Mouse (Mus musculus) MEL (cell line): ENCODE results near the gene Cers5. TPM values are rescaled to one million over a fixed set of nuclear protein-coding genes. Genes with fewer than 3 reads are reported as not detected.

Source experiments
- DNase-seq: peaks from one replicate; pipeline ENCODE4 v3.0.0; 2011; ENCODE audit warnings: low read depth, low spot score
- H3K27ac ChIP-seq: 2 replicates; pipeline ENCODE4 v1.5.1; 2012; ENCODE audit warnings: low read depth, mild to moderate bottlenecking, control low read depth, low read length, moderate library complexity; ENCODE audit not compliant: control insufficient read depth
- H3K27me3 ChIP-seq, 2 experiments: fragments of 150-350 bp in 1 of 2; sonication (generic) in 1 of 2; 2 replicates each; pipeline ENCODE4 v1.6.1; 2012; ENCODE audit warnings: low read length in 2 of 2, mild to moderate bottlenecking in 2 of 2, improper control_type of control experiment in 1 of 2, moderate library complexity in 1 of 2; ENCODE audit not compliant: insufficient read depth in 2 of 2, control insufficient read depth in 1 of 2
- H3K36me3 ChIP-seq, 2 experiments: 2 replicates each; pipeline ENCODE4 v1.6.1; 2012 to 2014; ENCODE audit warnings: low read length in 2 of 2, improper control_type of control experiment in 1 of 2, inconsistent platforms in 1 of 2, mild to moderate bottlenecking in 1 of 2; ENCODE audit not compliant: insufficient read depth in 2 of 2, control insufficient read depth in 1 of 2
- H3K4me1 ChIP-seq, 2 experiments: fragments of 150-350 bp in 1 of 2; sonication (generic) in 1 of 2; 2 replicates each; pipeline ENCODE4 v1.6.1; 2012; ENCODE audit warnings: low read length in 2 of 2, improper control_type of control experiment in 1 of 2, mild to moderate bottlenecking in 1 of 2; ENCODE audit not compliant: insufficient read depth in 2 of 2, control insufficient read depth in 1 of 2
- H3K4me3 ChIP-seq, 2 experiments: fragments of 150-350 bp in 1 of 2; sonication (generic) in 1 of 2; 2 replicates each; pipeline ENCODE4 v1.5.1; 2012; ENCODE audit warnings: low read depth in 2 of 2, low read length in 2 of 2, mild to moderate bottlenecking in 2 of 2, moderate library complexity in 2 of 2, control low read depth in 1 of 2, improper control_type of control experiment in 1 of 2; ENCODE audit not compliant: control insufficient read depth in 1 of 2, insufficient read depth in 1 of 2
- H3K79me2 ChIP-seq: 2 replicates; pipeline ENCODE4 v1.6.1; 2012; ENCODE audit warnings: mild to moderate bottlenecking, low read length, moderate library complexity; ENCODE audit not compliant: control insufficient read depth, poor library complexity, insufficient read depth
- H3K9ac ChIP-seq: 2 replicates; pipeline ENCODE4 v1.6.1; 2012; ENCODE audit warnings: low read depth, mild to moderate bottlenecking, control low read depth, low read length, moderate library complexity; ENCODE audit not compliant: control insufficient read depth, poor library complexity, severe bottlenecking
- H3K9me3 ChIP-seq: fragments of 150-350 bp; sonication (generic); replicated peaks from 2 replicates; pipeline ENCODE4 v1.6.1; 2012; ENCODE audit warnings: mild to moderate bottlenecking, low read length, improper control_type of control experiment, moderate library complexity; ENCODE audit not compliant: insufficient read depth
- BHLHE40 ChIP-seq: IDR thresholded peaks from 2 replicates; pipeline ENCODE4 v1.6.1; 2012; ENCODE audit warnings: low read depth, mild to moderate bottlenecking, inconsistent platforms, low read length, improper control_type of control experiment, borderline replicate concordance
- CHD1 ChIP-seq: IDR thresholded peaks from 2 replicates; pipeline ENCODE4 v1.6.1; 2012; ENCODE audit warnings: low read depth, mild to moderate bottlenecking, inconsistent platforms, low read length, improper control_type of control experiment
- CHD2 ChIP-seq: IDR thresholded peaks from 2 replicates; pipeline ENCODE4 v1.6.1; 2011; ENCODE audit warnings: low read length, improper control_type of control experiment
- E2F4 ChIP-seq: IDR thresholded peaks from 2 replicates; pipeline ENCODE4 v1.6.1; 2011; ENCODE audit warnings: low read depth, low read length, improper control_type of control experiment, borderline replicate concordance
- ETS1 ChIP-seq: IDR thresholded peaks from 2 replicates; pipeline ENCODE4 v1.6.1; 2012; ENCODE audit warnings: low read depth, mild to moderate bottlenecking, inconsistent platforms, low read length, improper control_type of control experiment, moderate library complexity
- GATA1 ChIP-seq: IDR thresholded peaks from 2 replicates; pipeline ENCODE4 v1.6.1; 2011; ENCODE audit warnings: low read depth, low read length, improper control_type of control experiment
- HCFC1 ChIP-seq: IDR thresholded peaks from 2 replicates; pipeline ENCODE4 v1.6.1; 2012; ENCODE audit warnings: low read depth, mild to moderate bottlenecking, inconsistent platforms, low read length, improper control_type of control experiment, moderate library complexity
- MAFK ChIP-seq: IDR thresholded peaks from 2 replicates; pipeline ENCODE4 v1.6.1; 2011; ENCODE audit warnings: low read depth, mild to moderate bottlenecking, low read length, improper control_type of control experiment, borderline replicate concordance
- MAX ChIP-seq: IDR thresholded peaks from 2 replicates; pipeline ENCODE4 v1.6.1; 2011; ENCODE audit warnings: low read length, improper control_type of control experiment
- MYC ChIP-seq: IDR thresholded peaks from 2 replicates; pipeline ENCODE4 v1.6.1; 2011; ENCODE audit warnings: low read depth, mild to moderate bottlenecking, low read length, improper control_type of control experiment, moderate library complexity
- NRF1 ChIP-seq: IDR thresholded peaks from 2 replicates; pipeline ENCODE4 v1.6.1; 2014; ENCODE audit warnings: low read depth, mild to moderate bottlenecking, inconsistent platforms, low read length, improper control_type of control experiment, moderate library complexity; ENCODE audit not compliant: poor library complexity, insufficient read depth, severe bottlenecking
- POLR2AphosphoS2 ChIP-seq: IDR thresholded peaks from 2 replicates; pipeline ENCODE4 v1.6.1; 2011; ENCODE audit warnings: low read length, improper control_type of control experiment
- RAD21 ChIP-seq: IDR thresholded peaks from 2 replicates; pipeline ENCODE4 v1.6.1; 2011; ENCODE audit warnings: mild to moderate bottlenecking, low read depth, low read length, improper control_type of control experiment
- RCOR1 ChIP-seq: IDR thresholded peaks from 2 replicates; pipeline ENCODE4 v1.6.1; 2012; ENCODE audit warnings: low read depth, mild to moderate bottlenecking, inconsistent platforms, low read length, improper control_type of control experiment
- SIN3A ChIP-seq: IDR thresholded peaks from 2 replicates; pipeline ENCODE4 v1.6.1; 2012; ENCODE audit warnings: low read length, improper control_type of control experiment, inconsistent platforms
- SMC3 ChIP-seq: IDR thresholded peaks from 2 replicates; pipeline ENCODE4 v1.6.1; 2011; ENCODE audit warnings: low read depth, low read length, improper control_type of control experiment
- TAL1 ChIP-seq: IDR thresholded peaks from 2 replicates; pipeline ENCODE4 v1.6.1; 2012; ENCODE audit warnings: mild to moderate bottlenecking, inconsistent platforms, low read length, moderate library complexity, mixed read lengths
- USF2 ChIP-seq, 2 experiments: IDR thresholded peaks; 2 replicates each; pipeline ENCODE4 v1.6.1; 2011 to 2012; ENCODE audit warnings: improper control_type of control experiment in 2 of 2, low read length in 2 of 2, borderline replicate concordance in 1 of 2, inconsistent platforms in 1 of 2, low read depth in 1 of 2, mild to moderate bottlenecking in 1 of 2; ENCODE audit not compliant: insufficient read depth in 1 of 2
- ZC3H11A ChIP-seq: IDR thresholded peaks from 2 replicates; pipeline ENCODE4 v1.6.1; 2012; ENCODE audit warnings: low read depth, mild to moderate bottlenecking, inconsistent platforms, low read length, improper control_type of control experiment
- ZKSCAN1 ChIP-seq: IDR thresholded peaks from 2 replicates; pipeline ENCODE4 v1.6.1; 2012; ENCODE audit warnings: low read depth, mild to moderate bottlenecking, inconsistent platforms, low read length, improper control_type of control experiment, moderate library complexity
- ZNF384 ChIP-seq: IDR thresholded peaks from 2 replicates; pipeline ENCODE4 v1.6.1; 2012; ENCODE audit warnings: low read depth, mild to moderate bottlenecking, inconsistent platforms, low read length, improper control_type of control experiment
- polyA plus RNA-seq, 2 experiments: library from polyadenylated mRNA; stranded (reverse) in 1 of 2; unstranded in 1 of 2; fragments of >175 nt in 1 of 2; fragments of >200 nt in 1 of 2; gene quantifications; 2 replicates each; pipeline versions ENCODE4 v1.2.1 to v1.2.4; 2012; ENCODE audit warnings: low replicate concordance in 2 of 2, low read depth in 1 of 2; ENCODE audit not compliant: insufficient read length in 2 of 2, insufficient read depth in 1 of 2, missing spikeins in 1 of 2
- total RNA-seq: library from RNA; depleted of rRNA; stranded (reverse); fragments of 300-350 nt; gene quantifications from 2 replicates; pipeline ENCODE4 v1.2.3, GENCODE M21; 2012

Cers5 gene
- total and polyA plus RNA-seq, 3 experiments: 21.8 to 43.5 TPM; not detected in 1

DNA sequence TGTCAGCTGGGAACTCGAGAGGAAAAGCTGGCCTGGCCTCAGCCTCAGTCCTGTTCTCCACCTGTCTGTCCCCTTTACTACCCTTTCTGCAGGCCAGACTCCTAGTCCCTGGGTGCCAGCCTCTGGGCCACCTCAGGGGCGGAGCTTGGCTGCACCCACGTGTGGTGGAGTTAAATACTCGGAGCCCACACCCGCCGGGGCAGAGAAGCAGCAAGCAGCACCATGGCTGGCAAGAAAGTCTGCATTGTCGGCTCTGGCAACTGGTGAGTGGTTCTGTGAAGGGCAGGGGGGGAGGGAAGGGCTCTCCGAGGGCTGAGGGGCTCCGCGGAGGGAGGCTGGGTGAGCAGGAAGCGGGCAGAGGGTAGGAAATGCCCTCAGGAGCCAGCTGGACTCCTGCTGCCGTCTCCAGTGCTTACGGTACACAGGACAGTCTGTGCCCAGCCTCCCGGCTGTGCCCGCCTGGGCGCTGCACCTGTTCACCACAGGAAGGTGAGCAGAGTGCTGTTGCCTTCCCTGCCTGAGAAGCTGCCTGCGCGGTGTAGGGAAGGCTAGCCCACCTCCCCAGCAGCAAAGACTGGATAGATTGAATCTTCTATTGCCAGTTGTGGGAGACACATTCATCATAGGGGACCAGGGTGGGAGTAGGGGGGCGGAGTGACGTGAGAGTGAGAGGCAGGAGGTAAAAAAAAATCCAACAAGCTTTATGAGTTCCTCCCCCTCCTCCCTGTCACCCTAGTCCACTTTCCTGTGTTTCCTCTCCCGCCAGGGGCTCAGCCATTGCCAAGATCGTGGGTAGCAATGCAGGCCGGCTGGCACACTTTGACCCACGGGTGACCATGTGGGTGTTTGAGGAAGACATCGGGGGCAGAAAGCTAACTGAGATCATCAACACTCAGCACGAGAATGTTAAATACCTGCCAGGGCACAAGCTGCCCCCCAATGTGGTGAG is 55.0 kb downstream of the Cers5 start, which contains the start of gene Gpd1:
Gpd1 (plus strand) TSS at position 130 of the 949 bp plus-strand sequence.
- Histone ChIP-seq H3K9ac (no peak within 1 kb of the TSS), H3K36me3 (peaks cover 0 to 10% of the 10 kb centered on the region in 2 experiments; a peak in 2 of 4 replicates), H3K27ac (no peak within 1 kb of the TSS), H3K4me1 (peaks cover 2 to 12% of the 10 kb centered on the region in 2 experiments), H3K9me3 (no peaks in the 10 kb centered on the region), H3K79me2 (no peaks in the 10 kb centered on the region), H3K4me3 (no peak within 1 kb of the TSS), H3K27me3 (no peaks in the 10 kb centered on the region)
- no peak for TF ChIP-seq SMC3
- DNase-seq: no peak

DNA sequence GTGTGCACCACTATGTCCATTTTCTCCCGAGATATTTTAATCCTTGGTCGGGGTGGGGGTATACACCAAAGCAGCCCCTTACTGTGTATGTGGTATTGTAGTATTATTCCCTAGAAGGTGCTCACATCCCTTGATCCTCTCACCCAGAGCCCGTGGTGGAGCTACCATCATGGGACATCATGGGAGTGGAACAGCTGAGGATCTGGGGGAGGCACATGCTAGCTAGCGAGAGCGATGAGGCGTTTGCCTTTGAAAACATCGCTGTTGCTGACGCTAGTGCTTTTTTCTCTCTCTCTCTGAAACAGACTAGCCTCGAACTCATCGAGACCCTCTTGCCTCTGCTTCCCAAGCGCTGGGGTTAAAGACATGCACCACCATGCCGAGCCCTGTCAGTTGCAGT is 55.9 kb downstream of the Cers5 start:
- no peak overlapping the region for H3K4me3 ChIP-seq
- no peak overlapping the region for H3K9ac ChIP-seq
- H3K4me1 ChIP-seq: peaks cover 2 to 12% of the 10 kb centered on the region in 2 experiments
- TF ChIP-seq POLR2AphosphoS2 (no peak), HCFC1 (no peak), TAL1 (no peak), CHD1 (no peak), GATA1 (no peak), BHLHE40 (no peak), RAD21 (no peak), ETS1 (no peak), MAFK (no peak), USF2 (IDR thresholded peaks at IDR 0.05; ENCODE audit: borderline replicate concordance in 1 of 2, insufficient read depth in 1 of 2, low read depth in 1 of 2, low read length in 2 of 2) (no peak), MYC (no peak), NRF1 (no peak), CHD2 (no peak), MAX (no peak), SIN3A (no peak), ZKSCAN1 (no peak), ZC3H11A (no peak), E2F4 (no peak), ZNF384 (no peak), RCOR1 (no peak)
- no peak for DNase-seq
- H3K9me3 ChIP-seq: no peaks in the 10 kb centered on the region
- H3K79me2 ChIP-seq: no peaks in the 10 kb centered on the region
- H3K27ac ChIP-seq: no peak overlapping the region
- peaks cover 0 to 10% of the 10 kb centered on the region in 2 experiments; a peak in 2 of 4 replicates for H3K36me3 ChIP-seq
- no peaks in the 10 kb centered on the region for H3K27me3 ChIP-seq
